Mouse (Mus musculus): ENCODE measurements around the gene Sfrp2.

GRCm38 (mm10) chr3:83773281-83773680 is 7.2 kb downstream of the Sfrp2 start:
- TF ChIP-seq POLR2A (IDR thresholded peaks at IDR 0.05; ENCODE audit: low read depth, low read length) (no peak), CTCF (conservative IDR thresholded peaks at IDR 0.05 in 1 of 2, IDR thresholded peaks at IDR 0.05 in 1 of 2; ENCODE audit: low read depth in 2 of 2, low read length in 2 of 2) (no peak), E2F4 (IDR thresholded peaks at IDR 0.05; ENCODE audit: insufficient replicate concordance, low read depth, low read length) (no peak), CHD1 (IDR thresholded peaks at IDR 0.05; ENCODE audit: low read depth, low read length) (no peak), TBP (conservative IDR thresholded peaks at IDR 0.05; ENCODE audit: low read depth, low read length) (no peak), MAX (IDR thresholded peaks at IDR 0.05; ENCODE audit: low read length) (no peak), SMC3 (IDR thresholded peaks at IDR 0.05; ENCODE audit: low read depth, low read length) (no peak), ZMIZ1 (IDR thresholded peaks at IDR 0.05; ENCODE audit: low read depth, low read length) (no peak), USF2 (conservative IDR thresholded peaks at IDR 0.05; ENCODE audit: low read depth, low read length) (no peak), EP300 (IDR thresholded peaks at IDR 0.05; ENCODE audit: low read length) (no peak), RAD21 (IDR thresholded peaks at IDR 0.05; ENCODE audit: low read depth, low read length) (no peak), POLR2AphosphoS2 (IDR thresholded peaks at IDR 0.05; ENCODE audit: low read depth, low read length) (no peak), ELF1 (IDR thresholded peaks at IDR 0.05; ENCODE audit: low read depth, low read length) (no peak), MAZ (IDR thresholded peaks at IDR 0.05; ENCODE audit: low read depth, low read length) (no peak)
